Mouse (Mus musculus) macrophage (primary cell): ENCODE results near the gene Nol12. TPM values are rescaled to one million over a fixed set of nuclear protein-coding genes. Genes with fewer than 3 reads are reported as not detected.

Experiments used
- H3K27ac ChIP-seq: fragments of 350-480 bp; formaldehyde crosslinking; 2 replicates; pipeline ENCODE4 v1.9.0; 2021
- H3K36me3 ChIP-seq: fragments of 350-480 bp; formaldehyde crosslinking; 2 replicates; pipeline ENCODE4 v1.9.0; 2021; ENCODE audit errors: inconsistent target
- H3K4me3 ChIP-seq: fragments of 350-480 bp; formaldehyde crosslinking; 2 replicates; pipeline ENCODE4 v1.9.0; 2021; ENCODE audit errors: inconsistent target
- H3K79me2 ChIP-seq: fragments of 350-480 bp; formaldehyde crosslinking; 2 replicates; pipeline ENCODE4 v1.9.0; 2021; ENCODE audit errors: inconsistent target
- WGBS: methylation state at CpG from one replicate; pipeline ENCODE4 v1.1.7; 2026; ENCODE audit warnings: inconsistent platforms; ENCODE audit not compliant: missing documents; 5-methylcytosine and 5-hydroxymethylcytosine counted together
- polyA plus RNA-seq: library from polyadenylated mRNA; stranded (reverse); fragments of 250-400 nt; gene quantifications from 3 replicates; pipeline ENCODE4 v1.2.4, GENCODE M21; 2018; ENCODE audit warnings: inconsistent platforms

Nol12 gene
- polyA plus RNA-seq, 1 experiment from 2014 or later: 18.5 TPM

GRCm38 (mm10) chr15:78948883-78949282 lies 14.2 kb downstream of the Nol12 start:
- WGBS: 100% methylated on average over 3 of the region's 3 CpGs
- Histone ChIP-seq H3K4me3 (no peak overlapping the region), H3K79me2 (no peaks in the 10 kb centered on the region)

GRCm38 (mm10) chr15:78955663-78956062 lies 20.9 kb downstream of the Nol12 start:
- 59% methylated on average over 3 of the region's 3 CpGs for WGBS
- no peak overlapping the region for H3K4me3 ChIP-seq
- H3K27ac ChIP-seq: no peak overlapping the region
- no peaks in the 10 kb centered on the region for H3K36me3 ChIP-seq
- H3K79me2 ChIP-seq: no peaks in the 10 kb centered on the region

More at GRCm38 (mm10) chr15:78948883-78949282, 14.2 kb downstream of the Nol12 start:
- H3K27ac ChIP-seq: no peak overlapping the region
- H3K36me3 ChIP-seq: no peaks in the 10 kb centered on the region

- 93% methylated on average over 4 of the region's 4 CpGs for WGBS
- Histone ChIP-seq H3K79me2 (no peaks in the 10 kb centered on the region), H3K36me3 (no peaks in the 10 kb centered on the region), H3K27ac (no peak overlapping the region), H3K4me3 (no peak overlapping the region)
Observed at GRCm38 (mm10) chr15:78956351-78956750, 21.6 kb downstream of the Nol12 start.

GRCm38 (mm10) chr15:78957021-78957420 lies 22.3 kb downstream of the Nol12 start:
- Histone ChIP-seq H3K4me3 (no peak overlapping the region), H3K79me2 (no peaks in the 10 kb centered on the region), H3K27ac (no peak overlapping the region), H3K36me3 (no peaks in the 10 kb centered on the region)
- WGBS: 86% methylated on average over 15 of the region's 15 CpGs

GRCm38 (mm10) chr15:78959537-78959936 lies 24.8 kb downstream of the Nol12 start:
- no peak overlapping the region for H3K27ac ChIP-seq
- no peaks in the 10 kb centered on the region for H3K36me3 ChIP-seq
- WGBS: 90% methylated on average over 10 of the region's 11 CpGs
- no peaks in the 10 kb centered on the region for H3K79me2 ChIP-seq
- no peak overlapping the region for H3K4me3 ChIP-seq

- Histone ChIP-seq H3K4me3 (no peak overlapping the region), H3K36me3 (no peaks in the 10 kb centered on the region), H3K27ac (no peak overlapping the region), H3K79me2 (no peaks in the 10 kb centered on the region)
- WGBS: 72% methylated on average over 4 of the region's 4 CpGs
Observed at GRCm38 (mm10) chr15:78960088-78960487, 25.4 kb downstream of the Nol12 start.

GRCm38 (mm10) chr15:78962885-78963284 lies 28.2 kb downstream of the Nol12 start:
- H3K79me2 ChIP-seq: no peaks in the 10 kb centered on the region

GRCm38 (mm10) chr15:78971626-78972025 lies 36.9 kb downstream of the Nol12 start:
- Histone ChIP-seq H3K36me3 (no peaks in the 10 kb centered on the region), H3K79me2 (no peaks in the 10 kb centered on the region), H3K4me3 (no peak overlapping the region), H3K27ac (no peak overlapping the region)
- WGBS: 61% methylated on average over 6 of the region's 6 CpGs

More at GRCm38 (mm10) chr15:78962885-78963284, 28.2 kb downstream of the Nol12 start:
- Histone ChIP-seq H3K4me3 (no peak overlapping the region), H3K27ac (no peak overlapping the region), H3K36me3 (no peaks in the 10 kb centered on the region)
- WGBS: 34% methylated on average over 2 of the region's 2 CpGs

GRCm38 (mm10) chr15:78973950-78974349 lies 39.2 kb downstream of the Nol12 start:
- Histone ChIP-seq H3K4me3 (no peak overlapping the region), H3K27ac (no peak overlapping the region), H3K79me2 (no peaks in the 10 kb centered on the region), H3K36me3 (no peaks in the 10 kb centered on the region)
- WGBS: 89% methylated on average over 6 of the region's 7 CpGs

GRCm38 (mm10) chr15:78977676-78978159 lies 43.0 kb downstream of the Nol12 start:
- Histone ChIP-seq H3K79me2 (no peaks in the 10 kb centered on the region), H3K4me3 (no peak overlapping the region), H3K36me3 (no peaks in the 10 kb centered on the region), H3K27ac (no peak overlapping the region)
- 89% methylated on average over 8 of the region's 8 CpGs for WGBS

GRCm38 (mm10) chr15:78978875-78979274 lies 44.1 kb downstream of the Nol12 start:
- no peaks in the 10 kb centered on the region for H3K36me3 ChIP-seq
- H3K79me2 ChIP-seq: peaks cover 8% of the 10 kb centered on the region
- no peak overlapping the region for H3K27ac ChIP-seq
- no peak overlapping the region for H3K4me3 ChIP-seq
- 30% methylated on average over 3 of the region's 4 CpGs for WGBS

- WGBS: 98% methylated on average over 4 of the region's 4 CpGs
- Histone ChIP-seq H3K27ac (no peak overlapping the region), H3K36me3 (no peaks in the 10 kb centered on the region), H3K79me2 (peaks cover 20% of the 10 kb centered on the region), H3K4me3 (no peak overlapping the region)
Observed at GRCm38 (mm10) chr15:78980084-78980483, 45.4 kb downstream of the Nol12 start.

GRCm38 (mm10) chr15:78982658-78983435 lies 48.1 kb downstream of the Nol12 start:
- Histone ChIP-seq H3K4me3 (peak overlapping the region; percentile 78), H3K36me3 (peaks cover 11% of the 10 kb centered on the region; the same call in 1 of the 2 replicates), H3K27ac (peak overlapping the region; percentile 70), H3K79me2 (peaks cover 46% of the 10 kb centered on the region)
- 1% methylated on average over 54 of the region's 67 CpGs for WGBS

GRCm38 (mm10) chr15:78983436-78984285 lies 48.9 kb downstream of the Nol12 start:
- Histone ChIP-seq H3K4me3 (peak overlapping the region; percentile 78), H3K27ac (peak overlapping the region; percentile 70), H3K79me2 (peaks cover 46% of the 10 kb centered on the region), H3K36me3 (peaks cover 20% of the 10 kb centered on the region; the same call in 1 of the 2 replicates)
- WGBS: 4% methylated on average over 20 of the region's 21 CpGs
